Mouse (Mus musculus): ENCODE results near the gene Ift88. TPM values are rescaled to one million over a fixed set of nuclear protein-coding genes. Genes with fewer than 3 reads are reported as not detected.
A peak's percentile ranks its signal among the peaks of the same experiment; 100 is the strongest.

Ift88 gene
- polyA plus RNA-seq, 1 experiment from 2014 or later: 10.8 TPM

GRCm38 (mm10) chr14:57533841-57534240, 110.0 kb downstream of the Ift88 start:
- H3K27me3 ChIP-seq (ENCODE audit: insufficient read depth, low read length): no peaks in the 10 kb centered on the region
- no peak overlapping the region for H3K4me2 ChIP-seq (ENCODE audit: low read length)
- H3K9me3 ChIP-seq (replicated peaks; ENCODE audit: low read length): no peaks in the 10 kb centered on the region
- TF ChIP-seq CTCF (IDR thresholded peaks at IDR 0.05; ENCODE audit: low read depth): no peak
- H3K36me3 ChIP-seq (ENCODE audit: insufficient read depth, low read length): no peaks in the 10 kb centered on the region
- no peak for DNase-seq (ENCODE audit: low spot score)
- no peak overlapping the region for H3K9ac ChIP-seq (ENCODE audit: low read depth, low read length)
- 0 out of 2 replicates have a peak, but pooled peaks cover 4% of the 10 kb centered on the region for H3K4me1 ChIP-seq (replicated peaks; ENCODE audit: insufficient read depth, low read length)
- WGBS: 30% methylated on average over 11 of the region's 11 CpGs
- no peak overlapping the region for H3K27ac ChIP-seq
- no peak for ATAC-seq (replicated peaks; ENCODE audit: low FRiP score, low read depth)
- no peak overlapping the region for H3K4me3 ChIP-seq (replicated peaks; ENCODE audit: low read depth, low read length)

GRCm38 (mm10) chr14:57534346-57534745, 110.5 kb downstream of the Ift88 start:
- H3K4me1 ChIP-seq (replicated peaks; ENCODE audit: insufficient read depth, low read length): 0 out of 2 replicates have a peak, but pooled peaks cover 4% of the 10 kb centered on the region
- no peaks in the 10 kb centered on the region for H3K27me3 ChIP-seq (ENCODE audit: insufficient read depth, low read length)
- no peaks in the 10 kb centered on the region for H3K36me3 ChIP-seq (ENCODE audit: insufficient read depth, low read length)
- no peaks in the 10 kb centered on the region for H3K9me3 ChIP-seq (replicated peaks; ENCODE audit: low read length)
- no peak for ATAC-seq (replicated peaks; ENCODE audit: low FRiP score, low read depth)
- no peak overlapping the region for H3K4me2 ChIP-seq (ENCODE audit: low read length)
- no peak for TF ChIP-seq CTCF (IDR thresholded peaks at IDR 0.05; ENCODE audit: low read depth)
- no peak overlapping the region for H3K9ac ChIP-seq (ENCODE audit: low read depth, low read length)
- H3K27ac ChIP-seq: no peak overlapping the region
- 28% methylated on average over 5 of the region's 5 CpGs for WGBS
- DNase-seq (ENCODE audit: low spot score): no peak
- no peak overlapping the region for H3K4me3 ChIP-seq (replicated peaks; ENCODE audit: low read depth, low read length)

GRCm38 (mm10) chr14:57534961-57535360, 111.1 kb downstream of the Ift88 start:
- H3K9ac ChIP-seq (ENCODE audit: low read depth, low read length): no peak overlapping the region

GRCm38 (mm10) chr14:57535646-57536045, 111.8 kb downstream of the Ift88 start:
- H3K4me1 ChIP-seq (replicated peaks; ENCODE audit: insufficient read depth, low read length): 0 out of 2 replicates have a peak, but pooled peaks cover 4% of the 10 kb centered on the region
- H3K9ac ChIP-seq (ENCODE audit: low read depth, low read length): no peak overlapping the region
- no peaks in the 10 kb centered on the region for H3K36me3 ChIP-seq (ENCODE audit: insufficient read depth, low read length)
- no peak overlapping the region for H3K4me3 ChIP-seq (replicated peaks; ENCODE audit: low read depth, low read length)
- no peak overlapping the region for H3K27ac ChIP-seq
- no peaks in the 10 kb centered on the region for H3K27me3 ChIP-seq (ENCODE audit: insufficient read depth, low read length)
- no peak overlapping the region for H3K4me2 ChIP-seq (ENCODE audit: low read length)
- peak; percentile 60 for DNase-seq (ENCODE audit: low spot score)
- H3K9me3 ChIP-seq (replicated peaks; ENCODE audit: low read length): no peaks in the 10 kb centered on the region
- WGBS: 47% methylated on average over 6 of the region's 6 CpGs
- no peak for TF ChIP-seq CTCF (IDR thresholded peaks at IDR 0.05; ENCODE audit: low read depth)
- ATAC-seq (replicated peaks; ENCODE audit: low FRiP score, low read depth): no peak

More at GRCm38 (mm10) chr14:57534961-57535360, 111.1 kb downstream of the Ift88 start:
- Histone ChIP-seq H3K4me3 (replicated peaks; ENCODE audit: low read depth, low read length) (no peak overlapping the region), H3K36me3 (ENCODE audit: insufficient read depth, low read length) (no peaks in the 10 kb centered on the region), H3K4me2 (ENCODE audit: low read length) (no peak overlapping the region), H3K4me1 (replicated peaks; ENCODE audit: insufficient read depth, low read length) (0 out of 2 replicates have a peak, but pooled peaks cover 4% of the 10 kb centered on the region), H3K27me3 (ENCODE audit: insufficient read depth, low read length) (no peaks in the 10 kb centered on the region), H3K9me3 (replicated peaks; ENCODE audit: low read length) (no peaks in the 10 kb centered on the region), H3K27ac (no peak overlapping the region)
- no peak for ATAC-seq (replicated peaks; ENCODE audit: low FRiP score, low read depth)
- 23% methylated on average over 8 of the region's 8 CpGs for WGBS
- TF ChIP-seq CTCF (IDR thresholded peaks at IDR 0.05; ENCODE audit: low read depth): no peak
- DNase-seq (ENCODE audit: low spot score): peak; percentile 64

- Histone ChIP-seq H3K27me3 (ENCODE audit: insufficient read depth, low read length) (no peaks in the 10 kb centered on the region), H3K4me1 (replicated peaks; ENCODE audit: insufficient read depth, low read length) (0 out of 2 replicates have a peak, but pooled peaks cover 4% of the 10 kb centered on the region), H3K27ac (no peak overlapping the region), H3K9ac (ENCODE audit: low read depth, low read length) (no peak overlapping the region), H3K36me3 (ENCODE audit: insufficient read depth, low read length) (no peaks in the 10 kb centered on the region), H3K9me3 (replicated peaks; ENCODE audit: low read length) (no peaks in the 10 kb centered on the region), H3K4me3 (replicated peaks; ENCODE audit: low read depth, low read length) (no peak overlapping the region), H3K4me2 (ENCODE audit: low read length) (no peak overlapping the region)
- no peak for DNase-seq (ENCODE audit: low spot score)
- no peak for ATAC-seq (replicated peaks; ENCODE audit: low FRiP score, low read depth)
- TF ChIP-seq CTCF (IDR thresholded peaks at IDR 0.05; ENCODE audit: low read depth): no peak
- WGBS: 61% methylated on average over 9 of the region's 9 CpGs
Measured at GRCm38 (mm10) chr14:57536820-57537219, 113.0 kb downstream of the Ift88 start.

GRCm38 (mm10) chr14:57537261-57538015, 113.6 kb downstream of the Ift88 start:
- Histone ChIP-seq H3K27ac (no peak overlapping the region), H3K36me3 (ENCODE audit: insufficient read depth, low read length) (no peaks in the 10 kb centered on the region), H3K4me1 (replicated peaks; ENCODE audit: insufficient read depth, low read length) (0 out of 2 replicates have a peak, but pooled peaks cover 4% of the 10 kb centered on the region), H3K9me3 (replicated peaks; ENCODE audit: low read length) (no peaks in the 10 kb centered on the region), H3K27me3 (ENCODE audit: insufficient read depth, low read length) (no peaks in the 10 kb centered on the region), H3K9ac (ENCODE audit: low read depth, low read length) (no peak overlapping the region), H3K4me3 (replicated peaks; ENCODE audit: low read depth, low read length) (no peak overlapping the region), H3K4me2 (ENCODE audit: low read length) (no peak overlapping the region)
- no peak for TF ChIP-seq CTCF (IDR thresholded peaks at IDR 0.05; ENCODE audit: low read depth)
- ATAC-seq (replicated peaks; ENCODE audit: low FRiP score, low read depth): no peak
- WGBS: 31% methylated on average over 16 of the region's 16 CpGs
- peak; percentile 26 for DNase-seq (ENCODE audit: low spot score)
